8 mouse cellular contexts compared by ENCODE assay signal in the genomic region with DNA sequence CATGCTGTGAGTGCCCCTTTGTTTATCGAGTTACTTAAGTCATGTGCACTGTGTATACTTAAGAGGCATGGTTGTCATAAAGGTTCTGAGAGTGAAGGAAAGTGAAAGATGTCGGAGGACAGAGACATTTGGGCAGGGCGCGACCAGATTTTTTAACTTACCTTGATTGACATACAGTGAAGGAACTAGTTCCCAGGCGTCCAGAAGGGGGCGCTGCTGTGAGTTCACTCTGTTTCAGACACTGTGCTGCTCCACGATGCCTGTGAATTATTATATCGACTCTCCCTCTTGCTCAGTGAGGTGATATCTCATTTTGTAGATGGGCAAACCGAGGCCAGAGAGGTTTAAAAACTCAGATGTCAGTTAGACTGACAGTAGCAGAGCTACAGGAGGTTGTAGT. TPM values are rescaled to one million over a fixed set of nuclear protein-coding genes. Genes with fewer than 3 reads are reported as not detected.
DNase-seq lines count a peak whose midpoint lies in the region; ATAC-seq and TF ChIP-seq lines count a peak whose summit lies in the region.
"Had no signal": no experiment of that assay in that cellular context is flagged by ENCODE, and none has a peak within 500 bp of the region (broad histone marks: within the 10 kb centered on the region; RNA-seq: fewer than 3 reads in every experiment).

No protein-coding gene starts in this region.

- intact Hi-C loops in heart, postnatal 25 days (cut with DNase I): no loop called here

- 47% methylated on average over 9 of the region's 9 CpGs for WGBS in bone marrow, adult 2 months

- peak; percentile 61 for TF ChIP-seq CTCF in bone marrow, adult 2 months (IDR thresholded peaks at IDR 0.05; ENCODE audit: control insufficient read depth, insufficient read depth, low read length)

- no peak overlapping the region for H3K4me3 ChIP-seq in bone marrow, adult 2 months (replicated peaks; ENCODE audit: control insufficient read depth, low read depth, low read length)
- H3K4me3 ChIP-seq: limb, embryonic 13.5 days had no signal

- no peak overlapping the region for H3K27ac ChIP-seq in bone marrow, adult 2 months (ENCODE audit: control insufficient read depth, insufficient read depth, low read depth, low read length, poor library complexity)
- H3K27ac ChIP-seq: limb, embryonic 13.5 days had no signal

- H3K4me1 ChIP-seq in bone marrow, adult 2 months (ENCODE audit: control insufficient read depth, insufficient read depth, low read length): no peaks in the 10 kb centered on the region

- no peak for TF ChIP-seq POLR2A in bone marrow, adult 2 months (IDR thresholded peaks at IDR 0.05; ENCODE audit: borderline replicate concordance, control insufficient read depth, low read depth, low read length)

- ATAC-seq in megakaryocyte, adult 5-6 weeks (ENCODE audit: poor library complexity, severe bottlenecking): peak; percentile 83

- peak; percentile 17 for DNase-seq in urinary bladder, postnatal 14 days (ENCODE audit: low spot score)
- no peak for DNase-seq in urinary bladder, postnatal 4 days (ENCODE audit: low spot score in 2 of 2)
- DNase-seq in embryo, embryonic 9.5 days (ENCODE audit: extremely low spot score): no peak
- DNase-seq in frontal cortex, postnatal 25 days (ENCODE audit: low spot score in 2 of 2): no peak
- DNase-seq in heart, postnatal 25 days (ENCODE audit: low spot score): no peak

RNA-seq across cellular contexts. Expression of a gene that starts 10.9 kb away (rescaled TPM):
- polyA plus RNA-seq in bone marrow, adult 2 months (2011; ENCODE audit: insufficient read depth, insufficient read length, low replicate concordance, missing spikeins): 3.3 and 6.0 TPM in 2 replicates
- 10.3 and 12.6 TPM in 2 replicates for total RNA-seq in megakaryocyte, adult 5-6 weeks (2015)
- 14.8 and 16.0 TPM in 2 replicates for total RNA-seq in megakaryocyte, adult 5-6 weeks (2017)
- 1 to 10 TPM; 5.8 to 6.7 TPM for total RNA-seq in heart, postnatal 25 days (2021)
